Mouse (Mus musculus) kidney, adult 18-20 months (tissue): Measurements from ENCODE around the gene Plet1.

Experiments used
- DNase-seq: peaks from one replicate; pipeline ENCODE4 v3.0.0; 2021

Plet1 gene

DNA sequence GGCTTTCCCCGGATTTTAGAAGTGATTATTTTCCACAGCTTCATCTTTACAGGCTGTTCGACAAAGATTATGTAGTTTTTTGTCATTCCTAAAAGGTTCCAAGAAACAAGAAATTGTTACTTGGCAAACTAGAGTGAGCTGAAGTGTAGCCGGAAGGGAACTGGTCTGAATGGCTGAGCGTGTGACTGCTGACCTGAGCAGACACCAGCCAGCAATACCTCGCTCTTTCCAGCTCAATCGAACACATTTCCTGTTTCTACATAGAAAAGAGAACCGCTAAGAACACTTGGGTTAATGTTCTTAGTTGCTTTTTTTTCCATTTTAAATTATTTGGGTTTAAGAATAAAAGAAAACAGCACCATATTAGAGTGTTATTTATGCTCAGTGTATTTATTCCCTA, 45.8 kb downstream of the Plet1 start:
- no peak for DNase-seq

DNA sequence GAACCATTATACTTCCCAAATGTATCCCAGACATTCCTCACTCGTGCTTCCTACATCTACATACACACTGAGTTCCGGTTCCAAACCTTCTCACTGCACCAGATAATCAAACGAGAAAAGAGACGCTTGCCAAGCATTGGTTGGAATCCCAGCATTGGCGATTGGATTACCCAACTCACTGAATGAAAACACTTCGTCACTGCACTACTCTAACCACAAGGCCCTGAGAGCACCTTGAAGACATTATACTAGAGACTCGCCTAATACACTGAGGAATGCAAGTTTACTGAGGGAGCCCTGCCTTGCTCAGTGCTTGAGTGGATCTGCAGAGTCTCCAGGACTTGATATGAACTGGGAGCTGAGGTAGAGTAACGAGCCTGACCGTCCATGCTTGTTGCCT, 48.1 kb downstream of the Plet1 start:
- DNase-seq: no peak

DNA sequence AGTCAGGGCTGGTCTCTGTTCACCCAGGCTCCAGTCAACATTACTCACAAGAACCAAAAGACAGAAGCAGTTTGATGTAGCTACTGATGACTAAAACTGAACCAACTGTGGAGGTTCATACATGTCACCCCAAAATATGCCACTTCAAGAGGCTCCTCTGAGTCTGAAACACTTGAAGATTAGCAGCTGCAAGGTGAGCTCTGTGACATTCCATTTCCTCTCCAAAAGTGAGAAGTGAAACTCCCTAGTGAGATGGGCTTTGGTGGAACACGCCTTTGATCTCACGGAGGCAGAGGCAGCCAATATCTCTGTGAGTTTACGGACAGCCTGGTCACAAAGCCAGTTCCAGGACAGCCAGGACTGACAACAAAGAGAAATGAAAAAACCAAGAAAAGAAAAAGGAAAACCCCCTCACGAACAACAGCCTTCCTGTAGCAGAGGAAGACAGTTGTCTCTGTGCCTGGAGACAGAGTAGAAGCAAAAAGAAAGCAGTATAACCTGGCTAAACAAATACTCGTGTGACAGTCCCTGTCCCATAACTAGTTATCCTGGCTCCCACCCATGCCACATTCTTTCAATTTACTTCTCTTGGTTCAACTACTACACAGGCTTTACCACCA, 53.6 kb downstream of the Plet1 start:
- no peak for DNase-seq

DNA sequence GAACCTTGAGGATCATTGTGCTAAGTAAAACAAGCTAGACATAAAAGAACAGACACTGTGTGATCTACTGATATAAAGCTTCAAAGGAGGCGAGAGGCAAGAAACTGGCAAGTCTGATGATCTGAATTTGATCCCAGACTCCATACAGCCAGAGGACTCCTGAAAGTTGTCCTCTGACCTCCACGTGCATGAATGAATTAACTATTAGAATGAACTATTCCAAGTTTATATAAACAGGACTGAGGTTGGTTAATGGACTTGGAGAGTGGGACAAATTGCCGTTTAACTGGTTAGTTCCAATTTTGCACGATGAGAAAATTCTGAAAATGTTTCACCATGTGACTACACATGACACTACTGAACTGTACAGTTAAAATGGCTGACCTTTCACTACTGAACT, 54.6 kb downstream of the Plet1 start:
- no peak for DNase-seq

DNA sequence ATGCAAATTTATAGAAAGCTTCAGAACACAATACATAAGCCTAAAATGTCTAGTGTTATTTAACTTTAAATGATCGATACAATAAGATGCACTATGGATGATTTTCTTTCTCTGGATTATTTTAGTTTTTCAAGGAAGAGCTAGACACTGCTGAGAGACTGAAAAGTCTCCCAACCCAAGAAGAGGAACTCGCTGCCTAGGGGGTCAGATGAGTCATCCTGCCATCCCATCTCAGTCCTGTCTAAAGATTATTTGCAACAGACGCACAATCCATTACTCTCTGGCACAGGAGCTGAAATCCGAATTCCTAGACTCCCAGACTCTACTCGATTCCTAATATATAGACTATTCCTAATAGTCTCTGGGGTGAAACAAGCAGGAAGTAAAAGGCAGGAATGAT, 57.9 kb downstream of the Plet1 start:
- DNase-seq: no peak

DNA sequence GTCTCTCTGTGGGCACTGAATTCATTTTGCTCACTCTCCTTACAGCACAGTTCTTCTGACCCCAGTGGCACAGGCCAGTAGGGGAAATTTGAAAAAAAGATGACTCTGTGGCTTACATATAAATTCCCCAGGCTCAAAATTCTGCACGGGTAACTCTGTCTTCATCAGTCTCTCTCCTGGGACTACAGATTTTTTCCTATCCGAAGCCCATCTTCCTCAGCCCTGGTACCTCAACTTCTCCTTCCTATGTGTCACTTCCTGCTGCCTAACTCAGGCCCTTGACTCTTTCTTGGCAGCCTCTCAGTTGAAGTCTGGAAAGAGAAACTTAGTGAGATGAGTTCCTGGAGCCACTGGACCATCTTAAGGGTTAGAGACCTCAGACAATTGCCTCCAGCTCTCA, 59.2 kb downstream of the Plet1 start:
- no peak for DNase-seq

DNA sequence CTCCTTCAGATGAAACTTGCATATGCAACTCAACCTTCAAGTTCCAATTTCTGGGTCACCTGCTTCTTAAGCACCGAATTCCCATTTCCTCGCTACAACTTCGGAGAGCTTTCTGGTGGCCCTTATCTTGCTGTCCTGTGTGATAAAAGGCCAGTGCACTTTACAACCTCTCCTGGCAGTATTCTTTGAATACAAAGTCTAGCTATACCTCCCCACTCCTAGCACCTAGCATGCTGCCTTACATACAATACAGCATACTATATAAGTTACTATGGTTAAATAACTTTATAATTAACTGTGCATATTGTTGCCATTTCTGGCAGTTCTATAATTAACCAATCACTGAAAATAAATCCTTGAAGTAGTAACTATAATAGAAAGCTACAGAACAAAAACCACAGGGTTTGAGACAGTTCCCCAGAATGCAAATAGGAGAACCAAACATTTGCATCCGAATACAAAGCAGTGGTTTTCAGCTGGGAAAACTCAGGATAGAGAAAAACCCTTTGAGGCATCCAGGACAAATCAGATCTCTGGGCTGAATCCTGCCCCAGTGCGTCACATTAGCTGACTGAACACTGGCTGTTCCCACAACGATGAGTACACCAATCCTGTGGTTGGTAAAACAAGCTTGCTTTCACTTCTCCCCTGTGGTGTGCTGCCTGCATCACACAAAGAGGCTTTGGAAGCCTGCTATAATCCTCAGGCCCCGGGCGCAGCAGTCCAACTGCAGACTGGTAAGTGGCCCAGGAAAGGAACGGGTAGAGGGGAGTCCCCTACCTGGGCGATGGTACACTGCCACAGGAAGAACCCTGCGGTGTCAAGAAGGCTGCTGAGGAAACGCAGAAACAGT, 60.1 kb downstream of the Plet1 start, which contains the start of gene Il18:
Gene Il18, plus strand, starts transcription at position 587 of the 853 bp plus-strand sequence.
- DNase-seq: peak; percentile 58

DNA sequence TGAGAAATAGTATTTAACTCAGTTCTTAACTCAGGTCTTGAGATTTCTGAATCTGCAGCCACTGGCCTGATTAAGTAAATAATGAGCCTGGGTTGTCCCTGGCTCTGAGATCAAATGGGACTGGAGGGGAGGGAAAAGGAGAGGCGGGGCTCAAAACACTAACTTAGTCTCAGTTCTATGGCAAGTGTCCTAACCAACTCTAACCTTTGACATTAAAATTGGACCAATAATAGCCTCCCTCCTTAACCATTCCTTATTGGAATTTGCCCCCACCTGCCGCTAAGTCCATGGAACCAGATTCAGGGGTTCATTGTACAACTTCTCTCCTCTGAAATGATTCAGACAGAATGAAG, 60.7 kb downstream of the Plet1 start, which contains the start of gene Bco2:
Gene Bco2, minus strand, starts transcription at position 88 of the 353 bp plus-strand sequence.
- DNase-seq: no peak
